Mouse (Mus musculus) neural tube, postnatal 0 days (tissue): ENCODE data around the gene Gpatch3. TPM values are rescaled to one million over a fixed set of nuclear protein-coding genes. Genes with fewer than 3 reads are reported as not detected.

Experiments
- microRNA-seq: library from miRNA; unstranded; fragments of <30 nt; microRNA quantifications from one replicate; pipeline ENCODE4, GENCODE M21; 2016
- polyA plus RNA-seq: library from polyadenylated mRNA; unstranded; fragments of >200 nt; fragmentation: Nextera tagmentation; extraction: Ambion mirVana; gene quantifications from 2 replicates; pipeline ENCODE4 v1.2.1, GENCODE M21; 2015

The Gpatch3 gene
- polyA plus RNA-seq, result 5.9 and 8.3 TPM in 2 replicates

GRCm38 (mm10) chr4:133574070-133574842 lies at the start of gene Gpatch3:
Gpatch3 (plus strand) TSS chr4:133574745.

GRCm38 (mm10) chr4:133545272-133546231 lies 29.0 kb upstream of the Gpatch3 start, which contains the start of gene Nudc:
Nudc (minus strand) TSS chr4:133545996.

GRCm38 (mm10) chr4:133552768-133553447 lies 21.6 kb upstream of the Gpatch3 start, which contains the start of gene Nr0b2:
Nr0b2 (plus strand) TSS chr4:133553376.

GRCm38 (mm10) chr4:133584059-133584951 lies 9.8 kb downstream of the Gpatch3 start, which contains the start of gene Gpn2:
Gpn2 (plus strand) TSS chr4:133584362.

GRCm38 (mm10) chr4:133601721-133602218 lies 27.2 kb downstream of the Gpatch3 start, which contains the start of gene Sfn:
Sfn (minus strand) TSS chr4:133602168.

Small RNA genes lying within 50 kb of the gene (microRNA-seq; reads per million reads assigned to microRNA genes)
- gene Gm23158, result not detected

Other genes starting within 250 kb of the Gpatch3 start
- gene Wdtc1, start 221.3 kb upstream of the Gpatch3 start, polyA plus RNA-seq, result 15.2 and 15.3 TPM in 2 replicates
- 7.9 and 10.2 TPM in 2 replicates for gene Slc9a1, start 205.0 kb upstream of the Gpatch3 start, polyA plus RNA-seq
- gene Tent5b, start 94.6 kb upstream of the Gpatch3 start, polyA plus RNA-seq, result 0.23 and 0.49 TPM in 2 replicates
- gene Trnp1, start 76.2 kb upstream of the Gpatch3 start, polyA plus RNA-seq, result 30.5 and 40.3 TPM in 2 replicates
- gene Kdf1, start 55.8 kb upstream of the Gpatch3 start, polyA plus RNA-seq, result 0.18 TPM in 1 of 2 replicates, not detected in the other
- 251 and 254 TPM in 2 replicates for gene Nudc, start 28.7 kb upstream of the Gpatch3 start, polyA plus RNA-seq
- not detected in 2 replicates for gene Nr0b2, start 21.4 kb upstream of the Gpatch3 start, polyA plus RNA-seq
- 14.5 and 14.7 TPM in 2 replicates for gene Gpn2, start 9.6 kb downstream of the Gpatch3 start, polyA plus RNA-seq
- gene Sfn, start 27.4 kb downstream of the Gpatch3 start, polyA plus RNA-seq, result 0.74 and 1.5 TPM in 2 replicates
- gene Zdhhc18, start 75.4 kb downstream of the Gpatch3 start, polyA plus RNA-seq, result 12.9 and 25.0 TPM in 2 replicates
- gene Pigv, start 97.9 kb downstream of the Gpatch3 start, polyA plus RNA-seq, result 14.1 and 14.5 TPM in 2 replicates
- gene Arid1a, start 182.0 kb downstream of the Gpatch3 start, polyA plus RNA-seq, result 17.4 and 21.0 TPM in 2 replicates